Mouse (Mus musculus) myocyte (in vitro differentiated cells): ENCODE measurements around the gene Dscaml1. TPM values are rescaled to one million over a fixed set of nuclear protein-coding genes. Genes with fewer than 3 reads are reported as not detected.

ENCODE experiments used
- H3K27me3 ChIP-seq: one replicate; pipeline ENCODE4 v1.6.1; 2011; ENCODE audit not compliant: control insufficient read depth, insufficient read depth, insufficient read length
- H3K36me3 ChIP-seq: one replicate; pipeline ENCODE4 v1.6.1; 2011; ENCODE audit not compliant: control insufficient read depth, insufficient read depth
- H3K4me2 ChIP-seq: one replicate; pipeline ENCODE4 v1.6.1; 2011; ENCODE audit warnings: low read depth, control low read depth
- H3K4me3 ChIP-seq: one replicate; pipeline ENCODE4 v1.5.1; 2011; ENCODE audit warnings: mild to moderate bottlenecking, control low read depth, moderate library complexity
- H3K79me2 ChIP-seq: one replicate; pipeline ENCODE4 v1.6.1; 2011; ENCODE audit not compliant: control insufficient read depth, insufficient read depth
- H3ac ChIP-seq: one replicate; pipeline ENCODE4 v1.6.1; 2011; ENCODE audit not compliant: control insufficient read depth, insufficient read length
- CEBPB ChIP-seq: IDR thresholded peaks from 2 replicates; pipeline ENCODE4 v1.6.1; 2011; ENCODE audit warnings: mild to moderate bottlenecking, moderate library complexity; ENCODE audit not compliant: poor library complexity, insufficient read depth, severe bottlenecking
- E2F4 ChIP-seq: IDR thresholded peaks from one replicate; pipeline ENCODE4 v1.6.1; 2011; ENCODE audit warnings: mild to moderate bottlenecking, control low read depth, moderate library complexity; ENCODE audit not compliant: insufficient read depth
- MAX ChIP-seq: IDR thresholded peaks from one replicate; pipeline ENCODE4 v1.6.1; 2011; ENCODE audit warnings: low read depth, mild to moderate bottlenecking, control low read depth
- MYOD1 ChIP-seq, 3 experiments: IDR thresholded peaks; one replicate each; pipeline ENCODE4 v1.6.1; 2011; ENCODE audit warnings: control low read depth in 2 of 3, low read depth in 2 of 3, mild to moderate bottlenecking in 2 of 3, moderate library complexity in 1 of 3; ENCODE audit not compliant: insufficient read length in 2 of 3, control insufficient read depth in 1 of 3
- MYOG ChIP-seq, 3 experiments: IDR thresholded peaks; one replicate each; pipeline ENCODE4 v1.6.1; 2011; ENCODE audit warnings: control low read depth in 2 of 3, low read depth in 2 of 3, mild to moderate bottlenecking in 2 of 3; ENCODE audit not compliant: insufficient read length in 2 of 3, control insufficient read depth in 1 of 3, insufficient read depth in 1 of 3
- POLR2A ChIP-seq: IDR thresholded peaks from one replicate; pipeline ENCODE4 v1.6.1; 2011; ENCODE audit warnings: low read depth, mild to moderate bottlenecking, control low read depth, moderate library complexity; ENCODE audit not compliant: insufficient read length
- POLR2AphosphoS2 ChIP-seq: IDR thresholded peaks from one replicate; pipeline ENCODE4 v1.6.1; 2011; ENCODE audit warnings: low read depth, control low read depth; ENCODE audit not compliant: insufficient read length
- REST ChIP-seq: IDR thresholded peaks from one replicate; pipeline ENCODE4 v1.6.1; 2011; ENCODE audit warnings: mild to moderate bottlenecking, control low read depth, moderate library complexity; ENCODE audit not compliant: insufficient read depth, insufficient read length
- SRF ChIP-seq: IDR thresholded peaks from one replicate; pipeline ENCODE4 v1.6.1; 2011; ENCODE audit warnings: low read depth; ENCODE audit not compliant: control insufficient read depth, insufficient read length
- TCF12 ChIP-seq: IDR thresholded peaks from one replicate; pipeline ENCODE4 v1.6.1; 2011; ENCODE audit warnings: mild to moderate bottlenecking, control low read depth; ENCODE audit not compliant: poor library complexity, insufficient read depth, severe bottlenecking
- TCF3 ChIP-seq: IDR thresholded peaks from one replicate; pipeline ENCODE4 v1.6.1; 2011; ENCODE audit warnings: low read depth, control low read depth; ENCODE audit not compliant: insufficient read length
- USF1 ChIP-seq: IDR thresholded peaks from one replicate; pipeline ENCODE4 v1.6.1; 2011; ENCODE audit warnings: low read depth, mild to moderate bottlenecking, control low read depth, moderate library complexity
- polyA plus RNA-seq: library from polyadenylated mRNA; unstranded; fragments of >200 nt; fragmentation: generic; extraction: Trizol; gene quantifications from one replicate; pipeline ENCODE4 v1.2.1, GENCODE M21; 2012; ENCODE audit warnings: missing spikeins

Gene Dscaml1
- polyA plus RNA-seq, 1 experiment = not detected

DNA sequence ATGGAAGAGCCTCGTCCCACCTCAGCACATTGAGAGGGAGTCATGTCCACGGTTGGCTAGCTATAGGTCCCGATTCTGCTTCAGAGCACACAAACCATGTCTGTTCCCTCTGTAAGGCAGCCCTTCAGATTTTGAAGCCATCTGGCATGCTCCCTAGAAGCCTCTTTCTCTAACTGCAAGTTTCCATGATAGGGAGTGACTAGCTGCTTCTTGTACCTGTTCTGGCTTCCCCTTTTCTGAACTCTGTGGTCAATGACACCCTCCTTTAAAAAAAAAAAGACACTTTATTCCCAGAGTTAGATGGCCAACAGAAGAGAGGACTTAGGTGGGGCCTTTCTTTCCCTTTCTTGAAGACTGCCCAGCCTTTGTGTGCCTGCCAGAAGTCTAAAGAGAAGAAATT is 130.5 kb downstream of the Dscaml1 start:
- Histone ChIP-seq H3K27me3 (peaks cover 13% of the 10 kb centered on the region), H3K79me2 (no peaks in the 10 kb centered on the region), H3K36me3 (no peaks in the 10 kb centered on the region), H3ac (no peak overlapping the region), H3K4me2 (no peak overlapping the region), H3K4me3 (no peak overlapping the region)
- TF ChIP-seq SRF = no peak

DNA sequence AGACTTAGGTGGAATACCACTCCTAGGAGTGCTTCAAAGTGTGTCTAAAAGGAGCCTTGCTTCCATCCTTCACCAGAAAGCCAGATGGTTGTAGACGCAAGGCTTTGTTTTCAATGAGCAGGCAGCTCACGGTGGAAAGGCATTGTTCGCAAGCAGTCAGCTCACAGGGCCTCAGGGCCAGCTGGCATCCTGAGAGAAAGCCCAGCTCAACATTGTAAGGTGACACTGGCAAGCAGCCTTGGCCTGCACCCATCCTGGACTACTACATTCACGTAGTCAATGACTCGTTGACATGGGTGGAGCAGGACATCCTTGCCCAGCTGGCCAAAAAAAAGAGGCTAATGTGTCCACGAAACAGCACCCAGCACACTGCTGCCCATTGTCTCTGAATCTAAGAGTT is 134.6 kb downstream of the Dscaml1 start:
- peaks cover 17% of the 10 kb centered on the region for H3K27me3 ChIP-seq
- H3K36me3 ChIP-seq = no peaks in the 10 kb centered on the region

DNA sequence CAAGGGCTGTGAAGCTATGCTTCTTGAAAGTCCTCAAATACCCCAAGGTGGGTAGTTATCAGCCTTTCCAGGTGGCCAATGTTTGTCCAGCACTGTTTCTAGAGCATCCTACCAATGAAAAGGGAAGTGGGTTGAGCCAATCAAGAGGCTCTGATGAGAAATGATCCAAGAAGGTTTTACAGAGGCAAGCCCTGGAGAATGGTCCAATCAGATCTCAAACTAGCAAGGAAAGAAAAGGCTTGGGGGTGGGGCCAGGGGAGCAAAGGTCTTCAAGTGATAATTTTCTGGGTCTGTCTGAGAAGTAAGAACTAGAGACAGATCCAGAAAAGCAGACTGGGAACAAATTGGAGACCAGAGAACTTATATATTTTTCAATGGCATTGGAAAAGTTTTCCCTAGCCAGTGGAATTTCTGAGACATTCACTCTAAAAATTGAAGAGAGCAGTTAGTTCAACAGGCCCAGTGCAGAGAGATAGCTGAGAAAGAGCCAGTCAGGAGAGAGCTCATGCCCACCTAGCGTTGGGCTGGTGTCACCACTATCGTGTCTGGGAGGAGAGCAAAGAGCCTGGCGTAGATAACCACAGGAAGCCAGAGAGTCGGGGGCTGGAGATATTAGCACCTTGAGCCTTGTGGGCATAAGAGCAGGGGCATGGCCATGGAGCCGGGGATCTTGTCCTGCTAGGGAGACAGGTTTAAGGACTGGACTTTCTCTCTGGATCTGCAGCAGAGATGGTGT is 140.6 kb downstream of the Dscaml1 start:
- TF ChIP-seq MYOD1 (IDR thresholded peaks at IDR 0.05; ENCODE audit: control insufficient read depth in 1 of 3, insufficient read length in 2 of 3, low read depth in 2 of 3) = no peak
- TF ChIP-seq SRF = no peak
- TF ChIP-seq MAX = no peak
- TF ChIP-seq E2F4 = no peak
- TF ChIP-seq TCF12 = no peak
- no peak for TF ChIP-seq POLR2A
- Histone ChIP-seq H3ac (no peak overlapping the region), H3K36me3 (no peaks in the 10 kb centered on the region), H3K27me3 (peaks cover 24% of the 10 kb centered on the region), H3K79me2 (no peaks in the 10 kb centered on the region), H3K4me3 (no peak overlapping the region), H3K4me2 (no peak overlapping the region)

More for the DNA sequence above, 134.6 kb downstream of the Dscaml1 start:
- H3K4me2 ChIP-seq = no peak overlapping the region
- no peaks in the 10 kb centered on the region for H3K79me2 ChIP-seq
- no peak for TF ChIP-seq POLR2AphosphoS2
- TF ChIP-seq TCF3 = no peak
- TF ChIP-seq TCF12 = no peak
- TF ChIP-seq CEBPB = no peak
- TF ChIP-seq POLR2A = no peak
- TF ChIP-seq E2F4 = no peak
- TF ChIP-seq REST = no peak
- TF ChIP-seq USF1 = no peak
- TF ChIP-seq MYOD1 (IDR thresholded peaks at IDR 0.05; ENCODE audit: control insufficient read depth in 1 of 3, insufficient read length in 2 of 3, low read depth in 2 of 3) = no peak
- TF ChIP-seq MYOG (IDR thresholded peaks at IDR 0.05; ENCODE audit: control insufficient read depth in 1 of 3, insufficient read depth in 1 of 3, insufficient read length in 2 of 3, low read depth in 2 of 3) = no peak
- TF ChIP-seq MAX = no peak
- no peak for TF ChIP-seq SRF
- H3ac ChIP-seq = no peak overlapping the region
- H3K4me3 ChIP-seq = no peak overlapping the region

DNA sequence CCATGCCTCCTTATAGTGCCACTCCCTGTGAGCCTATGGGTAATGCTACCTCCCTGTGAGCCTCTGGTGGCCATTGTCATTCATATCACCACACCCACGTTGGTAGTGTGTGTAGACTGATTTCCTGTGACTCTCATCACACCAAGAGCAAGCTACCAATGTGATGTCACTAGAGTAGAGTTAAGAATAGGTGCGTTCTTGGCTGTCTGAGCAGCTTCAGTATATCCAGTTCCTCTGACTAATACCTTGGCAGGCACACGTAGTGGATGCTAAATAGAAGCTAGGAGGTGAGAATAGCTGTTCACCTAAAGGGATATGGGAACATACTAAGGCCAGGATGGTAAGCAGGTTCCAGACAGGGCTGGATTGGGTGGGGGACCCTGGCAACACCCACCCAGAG is 143.3 kb downstream of the Dscaml1 start:
- H3K27me3 ChIP-seq = peaks cover 14% of the 10 kb centered on the region
- H3K79me2 ChIP-seq = no peaks in the 10 kb centered on the region
- no peaks in the 10 kb centered on the region for H3K36me3 ChIP-seq
- no peak overlapping the region for H3K4me3 ChIP-seq
- no peak for TF ChIP-seq MYOG (IDR thresholded peaks at IDR 0.05; ENCODE audit: control insufficient read depth in 1 of 3, insufficient read depth in 1 of 3, insufficient read length in 2 of 3, low read depth in 2 of 3)
- no peak for TF ChIP-seq E2F4
- TF ChIP-seq SRF = no peak
- no peak for TF ChIP-seq MAX
- no peak for TF ChIP-seq USF1
- no peak for TF ChIP-seq POLR2AphosphoS2
- no peak for TF ChIP-seq MYOD1 (IDR thresholded peaks at IDR 0.05; ENCODE audit: control insufficient read depth in 1 of 3, insufficient read length in 2 of 3, low read depth in 2 of 3)
- TF ChIP-seq TCF3 = no peak
- no peak for TF ChIP-seq CEBPB
- no peak for TF ChIP-seq POLR2A
- TF ChIP-seq REST = no peak
- no peak for TF ChIP-seq TCF12
- no peak overlapping the region for H3ac ChIP-seq
- H3K4me2 ChIP-seq = no peak overlapping the region

DNA sequence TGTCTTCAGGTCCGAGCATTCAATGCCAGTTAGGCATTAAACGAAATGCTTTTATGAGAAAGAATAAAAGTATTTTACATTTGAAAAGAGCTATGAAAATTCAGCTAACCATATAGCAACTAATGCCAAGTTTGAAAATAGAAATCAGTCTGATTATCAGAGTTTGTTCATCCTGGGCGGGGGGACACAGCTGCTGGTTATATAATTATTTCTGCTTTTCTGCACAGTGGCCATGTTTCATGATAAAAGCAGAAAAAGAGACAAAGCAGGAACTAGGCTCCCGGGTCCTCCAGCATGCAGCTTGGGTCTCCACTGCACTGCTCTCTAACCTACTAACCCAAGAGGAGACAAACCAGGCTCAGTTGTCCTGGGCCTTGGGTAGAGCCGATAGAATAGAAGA is 143.9 kb downstream of the Dscaml1 start:
- TF ChIP-seq USF1 = no peak
- no peak overlapping the region for H3ac ChIP-seq
- H3K36me3 ChIP-seq = no peaks in the 10 kb centered on the region
- no peaks in the 10 kb centered on the region for H3K79me2 ChIP-seq
- peaks cover 14% of the 10 kb centered on the region for H3K27me3 ChIP-seq
- no peak overlapping the region for H3K4me2 ChIP-seq
- H3K4me3 ChIP-seq = no peak overlapping the region
